Mouse (Mus musculus) liver, postnatal 0 days (tissue): ENCODE measurements around the gene Actr2. TPM values are rescaled to one million over a fixed set of nuclear protein-coding genes. Genes with fewer than 3 reads are reported as not detected.
"Not testable (repeated sequence)": the region's sequence is repeated elsewhere in the genome, so short reads cannot be mapped to it uniquely, and the experiment has no call there.

Source experiments
- ATAC-seq: fragments of 200-750 bp; cut with Nextera tagmentation; 2 replicates; pipeline ENCODE4 v1.8.0; 2017; ENCODE audit warnings: mild to moderate bottlenecking, moderate library complexity
- DNase-seq: peaks from one replicate; pipeline ENCODE4 v3.0.0-alpha.2; 2016
- H3K27ac ChIP-seq: fragments of 300-500 bp; sonication (generic); 2 replicates; pipeline ENCODE4 v1.5.1; 2014; ENCODE audit warnings: antibody characterized with exemption, moderate library complexity, mild to moderate bottlenecking, low read depth
- H3K27me3 ChIP-seq: fragments of 300-500 bp; sonication (generic); 2 replicates; pipeline ENCODE4 v1.6.1; 2014; ENCODE audit warnings: low read length, control low read depth, mixed read lengths; ENCODE audit not compliant: insufficient read depth
- H3K36me3 ChIP-seq: fragments of 300-500 bp; sonication (generic); replicated peaks from 2 replicates; pipeline ENCODE4 v1.6.1; 2014; ENCODE audit warnings: mild to moderate bottlenecking, control low read depth, low read length, moderate library complexity, mixed read lengths; ENCODE audit not compliant: insufficient read depth
- H3K4me1 ChIP-seq: fragments of 300-500 bp; sonication (generic); 2 replicates; pipeline ENCODE4 v1.6.1; 2014; ENCODE audit warnings: antibody characterized with exemption, mild to moderate bottlenecking, control low read depth; ENCODE audit not compliant: insufficient read depth
- H3K4me2 ChIP-seq: fragments of 300-500 bp; sonication (generic); 2 replicates; pipeline ENCODE4 v1.6.1; 2014; ENCODE audit warnings: low read depth, mild to moderate bottlenecking, low read length, moderate library complexity, mixed read lengths
- H3K4me3 ChIP-seq: fragments of 300-500 bp; sonication (generic); 2 replicates; pipeline ENCODE4 v1.5.1; 2014; ENCODE audit warnings: low read depth, low read length
- H3K9ac ChIP-seq: fragments of 300-500 bp; sonication (generic); replicated peaks from 2 replicates; pipeline ENCODE4 v1.6.1; 2014; ENCODE audit warnings: mild to moderate bottlenecking, moderate library complexity
- H3K9me3 ChIP-seq: fragments of 300-500 bp; sonication (generic); 2 replicates; pipeline ENCODE4 v1.6.1; 2016; ENCODE audit warnings: mild to moderate bottlenecking, control low read depth, low read length, mixed read lengths
- CTCF ChIP-seq: sonication (generic); IDR thresholded peaks from 2 replicates; pipeline ENCODE4 v1.5.1; 2016; ENCODE audit warnings: antibody characterized with exemption, low read depth
- EP300 ChIP-seq: IDR thresholded peaks from 2 replicates; pipeline ENCODE4 v1.6.1; 2016; ENCODE audit warnings: antibody characterized with exemption, low read depth, mild to moderate bottlenecking
- WGBS: fragments of 180-500 bp; shearing (Covaris S2); extraction: QIAGEN DNeasy Blood & Tissue Kit; methylation state at CpG from one replicate; pipeline ENCODE4 v1.1.7; 2014; ENCODE audit not compliant: insufficient replicate concordance; 5-methylcytosine and 5-hydroxymethylcytosine counted together
- polyA plus RNA-seq: library from polyadenylated mRNA; unstranded; fragments of >200 nt; fragmentation: Nextera tagmentation; extraction: Ambion mirVana; gene quantifications from 2 replicates; pipeline ENCODE4 v1.2.1, GENCODE M21; 2015

Gene Actr2
- polyA plus RNA-seq, 1 experiment from 2014 or later, result 54.3 TPM

DNA sequence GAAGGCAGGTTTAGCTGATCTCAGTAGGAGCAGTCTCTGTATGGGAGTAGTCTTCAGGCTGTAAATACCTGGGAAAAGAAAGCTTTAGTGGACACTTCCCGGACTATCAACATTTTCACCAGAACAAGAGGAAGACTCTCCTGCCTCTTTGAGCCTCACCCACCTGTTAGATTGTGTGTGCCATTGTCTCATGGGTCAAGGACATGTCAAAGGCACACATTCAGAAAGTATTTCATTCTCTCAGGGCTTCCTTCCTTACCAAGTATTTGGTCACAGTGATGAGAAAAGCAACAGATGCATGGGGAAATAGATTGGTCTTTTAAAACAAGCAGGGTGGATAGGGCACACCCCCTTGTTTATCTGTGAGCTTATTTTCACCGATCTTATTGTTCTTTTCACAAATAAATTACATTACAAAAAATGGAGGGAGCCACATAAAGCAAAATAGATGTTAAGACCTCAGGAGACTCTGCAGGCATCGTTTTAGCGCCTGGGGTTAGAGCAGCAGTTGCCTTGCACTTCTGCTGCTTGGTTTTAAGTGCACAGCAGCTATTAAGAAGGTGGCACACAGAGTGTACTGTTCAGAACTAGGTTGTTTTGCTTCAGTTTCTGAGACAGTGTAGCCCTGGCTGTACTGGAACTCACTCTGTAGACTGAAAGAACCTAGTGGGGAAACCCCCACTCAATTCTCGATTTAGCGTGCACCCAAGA is 25.9 kb upstream of the Actr2 start:
- H3K4me2 ChIP-seq, result no peak overlapping the region
- H3K9me3 ChIP-seq, result no peaks in the 10 kb centered on the region
- H3K4me3 ChIP-seq, result no peak overlapping the region
- 81% methylated on average over 6 of the region's 6 CpGs for WGBS
- 0 out of 2 replicates have a peak, but pooled peaks cover 3% of the 10 kb centered on the region for H3K4me1 ChIP-seq
- no peak overlapping the region for H3K27ac ChIP-seq
- no peak for DNase-seq
- ATAC-seq, result no peak
- no peaks in the 10 kb centered on the region for H3K36me3 ChIP-seq
- H3K9ac ChIP-seq, result no peak overlapping the region
- H3K27me3 ChIP-seq, result no peaks in the 10 kb centered on the region
- no peak for TF ChIP-seq EP300
- no peak for TF ChIP-seq CTCF

GRCm38 (mm10) chr11:20137872-20138271 is 25.2 kb upstream of the Actr2 start:
- DNase-seq (no peak), ATAC-seq (no peak)
- Histone ChIP-seq H3K4me1 (peaks cover 7% of the 10 kb centered on the region; the same call in 1 of the 2 replicates), H3K27me3 (no peaks in the 10 kb centered on the region), H3K9me3 (no peaks in the 10 kb centered on the region), H3K4me3 (no peak overlapping the region), H3K27ac (no peak overlapping the region), H3K9ac (no peak overlapping the region), H3K4me2 (no peak overlapping the region), H3K36me3 (no peaks in the 10 kb centered on the region)
- no peak for TF ChIP-seq EP300
- TF ChIP-seq CTCF, result no peak
- WGBS, result 66% methylated on average over 2 of the region's 2 CpGs

DNA sequence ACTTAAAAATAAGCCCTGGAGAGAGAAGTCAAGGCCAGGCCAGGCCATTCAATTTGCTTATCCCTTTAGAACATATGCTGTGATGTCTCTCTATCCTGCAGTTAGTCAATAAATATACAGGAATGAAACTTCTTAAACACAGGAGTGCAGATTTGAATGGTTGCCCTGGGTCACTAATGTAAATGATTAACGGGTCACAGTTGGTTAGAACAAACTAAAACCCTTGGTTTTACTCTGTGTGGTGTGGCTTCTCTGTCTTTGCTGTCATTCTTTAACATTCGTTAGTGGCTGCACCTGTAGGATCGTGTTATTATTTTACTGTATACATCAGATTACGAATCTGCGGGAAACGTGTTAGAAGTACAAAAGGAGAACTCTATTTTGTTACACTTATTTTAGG is 23.6 kb upstream of the Actr2 start:
- H3K4me1 ChIP-seq, result peaks cover 7% of the 10 kb centered on the region; the same call in 1 of the 2 replicates
- no peak for TF ChIP-seq CTCF
- no peak overlapping the region for H3K4me2 ChIP-seq
- H3K27me3 ChIP-seq, result no peaks in the 10 kb centered on the region
- ATAC-seq (peak; percentile 50; the same call in 1 of the 2 replicates), DNase-seq (no peak)
- H3K27ac ChIP-seq, result peak overlapping the region; percentile 57; the same call in 1 of the 2 replicates
- no peak overlapping the region for H3K9ac ChIP-seq
- WGBS, result 64% methylated on average over 6 of the region's 6 CpGs
- H3K9me3 ChIP-seq, result no peaks in the 10 kb centered on the region
- no peaks in the 10 kb centered on the region for H3K36me3 ChIP-seq
- H3K4me3 ChIP-seq, result no peak overlapping the region

DNA sequence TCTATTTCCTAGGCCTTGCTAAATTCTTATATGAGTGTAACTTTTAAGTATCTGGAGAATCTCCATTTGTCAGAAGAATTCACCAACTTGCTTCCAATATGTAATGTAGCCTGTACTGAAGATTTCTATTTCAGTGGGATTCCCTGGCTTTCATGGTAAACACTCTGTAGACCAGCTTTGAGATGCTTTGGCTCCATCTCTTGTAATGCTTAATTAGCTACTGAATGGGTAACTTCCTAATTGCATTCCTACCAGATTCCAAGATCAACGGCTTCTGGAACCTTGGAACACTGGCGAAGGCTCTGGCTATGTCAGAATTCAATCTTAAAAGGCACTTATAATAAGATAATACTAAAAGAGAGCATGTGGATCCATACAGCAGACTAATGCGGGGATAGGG is 22.2 kb upstream of the Actr2 start:
- ATAC-seq, DNase-seq, H3K36me3 ChIP-seq, H3K9ac ChIP-seq, H3K27me3 ChIP-seq, H3K4me2 ChIP-seq, H3K4me1 ChIP-seq, H3K27ac ChIP-seq, H3K4me3 ChIP-seq, H3K9me3 ChIP-seq: not testable (repeated sequence)
- WGBS, result 71% methylated on average over 3 of the region's 3 CpGs

DNA sequence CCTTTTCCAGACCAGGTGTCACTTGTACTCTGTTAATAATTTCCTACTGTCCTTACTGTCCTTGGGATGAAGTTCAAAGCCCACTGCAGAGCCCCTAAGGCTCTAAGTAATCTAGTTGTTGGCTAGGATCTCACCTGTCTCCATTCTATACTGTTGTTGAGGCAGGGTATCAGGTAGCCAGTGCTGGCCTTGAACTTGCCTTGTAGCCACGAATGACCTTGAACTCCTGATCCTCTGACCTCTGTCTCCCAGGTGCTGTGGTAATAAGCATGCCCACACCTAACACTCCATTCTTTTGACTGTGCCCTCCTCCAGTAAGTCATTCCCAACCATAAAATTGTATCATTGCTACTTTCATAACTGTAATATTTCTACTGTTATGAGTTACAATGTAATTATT is 21.0 kb upstream of the Actr2 start:
- no peaks in the 10 kb centered on the region for H3K27me3 ChIP-seq
- WGBS, result 81% methylated on average over 1 of the region's 1 CpGs
- no peak for ATAC-seq

DNA sequence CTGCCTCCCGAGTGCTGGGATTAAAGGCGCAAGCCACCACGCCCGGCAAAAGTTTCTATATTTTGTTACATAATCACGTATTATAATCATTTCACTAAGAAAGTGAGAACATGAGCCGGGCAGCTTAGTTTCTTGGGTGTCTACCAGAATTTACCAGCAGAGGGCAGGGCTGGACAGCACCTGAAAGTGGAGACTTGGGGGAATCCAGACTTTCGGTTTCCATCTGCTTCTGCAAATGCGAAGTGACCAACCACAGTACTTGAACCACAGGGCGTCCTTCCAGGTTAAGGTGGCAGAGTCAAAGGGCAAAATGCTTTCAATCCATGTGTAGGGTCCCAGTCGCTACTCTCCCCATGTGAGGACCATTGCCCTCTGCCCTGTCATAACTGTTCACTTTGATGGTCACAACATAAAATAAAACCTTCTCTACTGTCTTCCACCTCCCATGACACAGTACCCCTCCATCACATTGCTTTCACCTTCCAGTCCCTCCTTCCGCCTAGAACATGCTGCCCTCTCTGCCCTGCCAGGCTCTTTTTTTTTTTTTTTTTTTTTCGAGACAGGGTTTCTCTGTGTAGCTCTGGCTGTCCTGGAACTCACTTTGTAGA is 20.3 kb upstream of the Actr2 start:
- peaks cover 7% of the 10 kb centered on the region; the same call in 1 of the 2 replicates for H3K4me1 ChIP-seq
- WGBS, result 20% methylated on average over 11 of the region's 12 CpGs
- no peaks in the 10 kb centered on the region for H3K36me3 ChIP-seq
- peak overlapping the region; percentile 40; the same call in 1 of the 2 replicates for H3K27ac ChIP-seq
- H3K4me2 ChIP-seq, result peak overlapping the region; percentile 70
- ATAC-seq (peak; percentile 84), DNase-seq (peak; percentile 85)
- H3K4me3 ChIP-seq, result peak overlapping the region; percentile 35
- peak; percentile 90 for TF ChIP-seq CTCF
- no peak; the same call in 1 of the 2 replicates for TF ChIP-seq EP300
- H3K27me3 ChIP-seq, result no peaks in the 10 kb centered on the region
- peak overlapping the region; percentile 44; the same call in 1 of the 2 replicates for H3K9ac ChIP-seq
- no peaks in the 10 kb centered on the region for H3K9me3 ChIP-seq

More for the DNA sequence above, 21.0 kb upstream of the Actr2 start:
- no peak overlapping the region; the same call in 1 of the 2 replicates for H3K27ac ChIP-seq
- DNase-seq, result no peak
- no peaks in the 10 kb centered on the region for H3K36me3 ChIP-seq
- no peak overlapping the region for H3K9ac ChIP-seq
- TF ChIP-seq EP300 (no peak), CTCF (no peak)
- no peak overlapping the region for H3K4me3 ChIP-seq
- no peak overlapping the region for H3K4me2 ChIP-seq
- no peaks in the 10 kb centered on the region for H3K9me3 ChIP-seq
- peaks cover 7% of the 10 kb centered on the region; the same call in 1 of the 2 replicates for H3K4me1 ChIP-seq
